Mouse (Mus musculus) kidney, adult 2 months (tissue): ENCODE results near the gene Fgf18. TPM values are rescaled to one million over a fixed set of nuclear protein-coding genes. Genes with fewer than 3 reads are reported as not detected.

ENCODE experiments used
- DNase-seq: peaks from one replicate; pipeline ENCODE4 v3.0.0; 2021
- H3K27ac ChIP-seq: fragments of 200-500 bp; 2 replicates; pipeline ENCODE4 v1.5.1; 2012; ENCODE audit warnings: low read depth, low read length, control low read depth, inconsistent platforms; ENCODE audit not compliant: insufficient read depth
- H3K27me3 ChIP-seq: fragments of 200-500 bp; replicated peaks from 2 replicates; pipeline ENCODE4 v1.6.1; 2012; ENCODE audit warnings: mild to moderate bottlenecking, moderate library complexity, low read length, inconsistent platforms; ENCODE audit not compliant: control insufficient read depth, insufficient read depth
- H3K36me3 ChIP-seq: fragments of 200-500 bp; 2 replicates; pipeline ENCODE4 v1.6.1; 2012; ENCODE audit warnings: mild to moderate bottlenecking, moderate library complexity, low read length, inconsistent platforms; ENCODE audit not compliant: control insufficient read depth, insufficient read depth
- H3K4me1 ChIP-seq: fragments of 200-500 bp; 2 replicates; pipeline ENCODE4 v1.6.1; 2011; ENCODE audit warnings: low read length; ENCODE audit not compliant: control insufficient read depth, insufficient read depth
- H3K4me3 ChIP-seq: fragments of 200-500 bp; 2 replicates; pipeline ENCODE4 v1.5.1; 2011; ENCODE audit warnings: mild to moderate bottlenecking, low read depth, low read length, control low read depth; ENCODE audit not compliant: insufficient read depth
- CTCF ChIP-seq: fragments of 200-500 bp; conservative IDR thresholded peaks from 2 replicates; pipeline ENCODE4 v1.5.1; 2011; ENCODE audit warnings: low read depth, mild to moderate bottlenecking, control low read depth, low read length, moderate library complexity, mixed read lengths; ENCODE audit not compliant: insufficient read depth, insufficient read length
- POLR2A ChIP-seq: fragments of 200-500 bp; IDR thresholded peaks from one replicate; pipeline ENCODE4 v1.6.1; 2011; ENCODE audit warnings: low read depth, low read length, control low read depth
- whole genome bisulfite sequencing: fragments of 180-500 bp; shearing (Covaris S2); methylation state at CpG from one replicate; pipeline ENCODE4 v1.1.7; 2018; 5-methylcytosine and 5-hydroxymethylcytosine counted together
- polyA plus RNA-seq: library from polyadenylated mRNA; depleted of rRNA; stranded (reverse); fragments of >200 nt; gene quantifications from 2 replicates; pipeline ENCODE4 v1.2.3, GENCODE M21; 2012

Gene Fgf18
- polyA plus RNA-seq, 1 experiment: 0.50 TPM

DNA sequence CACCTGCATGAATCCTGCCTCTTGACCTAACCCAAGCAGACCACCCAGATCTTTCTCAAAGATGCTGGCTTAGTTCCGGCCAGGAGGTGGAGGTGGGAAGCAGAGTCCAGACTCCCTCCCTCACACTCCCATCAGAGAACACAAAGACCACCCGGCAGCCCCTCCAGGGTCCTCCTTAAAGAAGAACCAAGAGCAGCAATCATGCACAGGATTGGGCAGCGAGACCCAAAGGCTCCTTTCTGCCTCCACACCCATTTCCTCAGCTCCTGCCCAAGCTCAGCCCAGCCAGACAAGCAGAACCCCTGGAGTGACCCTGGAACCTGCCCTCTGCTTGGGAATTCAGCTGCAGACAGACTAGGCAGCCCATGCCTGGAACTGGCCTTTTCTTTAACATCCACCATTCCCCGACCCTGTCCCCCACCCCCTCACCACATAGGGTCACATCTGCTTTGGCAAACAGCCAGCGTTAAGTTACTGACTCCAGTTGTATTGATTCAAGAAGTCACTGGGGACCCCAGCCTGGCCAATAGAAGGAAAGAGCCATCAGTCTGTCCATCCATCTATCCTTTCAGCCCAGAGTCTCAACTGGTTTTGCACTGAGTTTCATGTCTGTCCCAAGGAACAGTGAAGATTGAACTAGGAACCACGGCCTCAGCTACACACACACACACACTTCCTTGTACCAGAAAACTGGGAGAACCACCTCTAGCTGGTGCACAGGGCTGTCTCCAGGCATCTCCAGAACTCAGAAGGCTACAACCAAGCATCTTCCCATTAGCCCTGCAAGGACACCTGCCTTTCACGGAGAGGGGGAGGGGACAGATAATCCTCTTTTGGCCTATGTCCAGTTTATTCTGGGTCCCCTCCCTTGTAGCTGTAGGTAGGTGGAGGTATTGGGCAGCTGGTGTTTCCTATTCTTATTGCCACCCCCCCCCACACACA lies 1.7 kb downstream of the Fgf18 start:
- H3K4me3 ChIP-seq: no peak overlapping the region
- peaks cover 2% of the 10 kb centered on the region; the same call in 1 of the 2 replicates for H3K4me1 ChIP-seq
- no peak overlapping the region for H3K27ac ChIP-seq
- no peaks in the 10 kb centered on the region for H3K27me3 ChIP-seq
- no peaks in the 10 kb centered on the region for H3K36me3 ChIP-seq
- WGBS: 42% methylated on average over 7 of the region's 7 CpGs
- no peak for DNase-seq
- no peak for TF ChIP-seq POLR2A
- TF ChIP-seq CTCF: no peak

DNA sequence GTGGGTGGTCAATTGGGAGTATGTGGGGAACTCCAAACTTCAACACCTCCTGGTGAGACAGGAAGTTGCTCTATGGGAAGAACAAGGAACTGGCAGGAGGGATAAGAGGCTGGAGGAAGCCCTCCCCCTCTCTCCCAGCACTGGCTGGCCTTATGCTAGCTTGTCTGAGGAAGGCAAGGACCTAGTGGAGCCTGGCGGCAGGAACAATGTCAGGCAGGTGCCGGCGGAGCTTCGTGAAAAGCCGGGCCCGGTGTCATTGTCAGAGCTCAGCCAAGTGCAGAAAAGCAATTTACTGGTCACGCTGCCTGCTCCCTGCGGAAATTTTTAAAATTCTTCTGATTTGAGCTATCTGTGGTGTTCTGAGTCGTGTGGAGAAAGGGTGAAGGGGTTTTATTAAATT lies 3.3 kb downstream of the Fgf18 start:
- WGBS: 40% methylated on average over 9 of the region's 9 CpGs
- Histone ChIP-seq H3K27ac (no peak overlapping the region), H3K4me1 (peaks cover 2% of the 10 kb centered on the region; the same call in 1 of the 2 replicates), H3K27me3 (no peaks in the 10 kb centered on the region), H3K4me3 (no peak overlapping the region), H3K36me3 (no peaks in the 10 kb centered on the region)
- TF ChIP-seq CTCF: no peak
- TF ChIP-seq POLR2A: no peak
- no peak for DNase-seq

DNA sequence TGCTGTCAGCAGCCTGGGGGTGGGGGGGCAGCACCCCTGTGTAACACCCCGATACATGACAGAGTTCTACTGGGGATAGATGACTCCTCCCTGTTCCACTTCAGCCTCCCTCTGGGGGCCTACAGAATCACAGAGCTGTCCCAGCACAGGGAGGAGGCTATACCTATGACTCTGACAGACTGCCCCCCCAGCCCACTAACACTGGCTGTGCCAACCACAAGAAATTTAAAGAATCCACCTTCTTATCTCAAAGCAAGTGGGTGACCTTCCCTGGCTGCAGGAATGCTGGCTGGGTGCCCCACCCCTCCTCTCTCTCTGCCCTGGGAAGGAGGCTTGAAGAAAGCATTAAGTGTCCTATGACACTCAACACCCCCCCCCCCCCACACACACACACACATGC lies 4.4 kb downstream of the Fgf18 start:
- no peaks in the 10 kb centered on the region for H3K36me3 ChIP-seq
- DNase-seq: no peak
- 100% methylated on average over 1 of the region's 1 CpGs for WGBS
- TF ChIP-seq POLR2A (no peak), CTCF (no peak)
- H3K4me1 ChIP-seq: peaks cover 2% of the 10 kb centered on the region; the same call in 1 of the 2 replicates
- no peak overlapping the region for H3K4me3 ChIP-seq
- H3K27ac ChIP-seq: no peak overlapping the region
- no peaks in the 10 kb centered on the region for H3K27me3 ChIP-seq

DNA sequence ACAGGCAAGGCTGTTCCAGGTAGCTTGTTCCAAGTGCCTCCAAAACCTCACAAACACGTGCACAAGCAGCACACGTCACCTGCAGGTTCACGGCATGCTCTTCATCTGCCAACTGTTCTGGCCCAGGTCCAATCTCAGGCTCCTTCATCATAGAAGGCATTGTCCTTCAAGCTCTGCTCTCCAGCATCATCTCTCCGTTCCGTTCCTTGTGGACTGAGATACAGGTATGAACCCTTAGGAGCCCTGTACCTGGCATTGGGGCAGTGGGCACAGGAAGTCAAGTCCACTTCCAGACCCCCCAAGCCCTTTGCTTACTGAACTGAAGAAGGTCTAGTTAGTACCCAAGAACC lies 7.1 kb downstream of the Fgf18 start:
- Histone ChIP-seq H3K4me3 (no peak overlapping the region), H3K27ac (no peak overlapping the region), H3K27me3 (no peaks in the 10 kb centered on the region), H3K4me1 (no peaks in the 10 kb centered on the region), H3K36me3 (no peaks in the 10 kb centered on the region)
- TF ChIP-seq CTCF (no peak), POLR2A (no peak)
- DNase-seq: no peak
- WGBS: 84% methylated on average over 5 of the region's 5 CpGs

DNA sequence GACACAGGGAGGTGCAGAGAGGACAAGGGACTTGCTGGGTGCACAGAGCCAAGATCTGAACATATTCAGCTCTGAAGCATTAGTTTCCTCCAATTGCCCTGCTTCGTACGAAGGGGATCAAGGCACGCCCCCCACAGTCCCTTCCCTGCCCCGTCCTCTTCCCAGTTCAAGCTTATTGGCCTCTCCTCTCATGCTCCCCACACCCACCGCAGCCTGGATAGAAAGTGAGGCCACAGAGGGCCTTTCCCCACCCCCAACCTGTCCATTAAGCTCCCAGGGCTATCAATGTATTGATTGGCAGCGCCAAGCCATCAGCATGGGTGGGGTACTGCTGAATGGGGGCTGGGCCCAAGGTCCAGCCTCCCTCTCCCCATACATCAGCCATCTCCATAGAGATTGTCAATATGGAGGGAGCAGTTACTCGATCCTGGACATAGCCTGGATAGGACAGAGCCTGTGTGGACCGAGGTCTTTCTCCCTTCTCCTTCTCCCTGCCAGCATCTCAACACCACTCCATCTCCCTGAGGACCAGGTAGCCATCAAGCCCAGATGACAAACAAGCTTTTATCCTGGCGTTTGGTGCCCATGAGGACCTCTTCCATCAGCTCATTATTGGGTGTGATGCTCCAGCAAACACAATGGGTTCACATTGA lies 7.6 kb downstream of the Fgf18 start:
- H3K36me3 ChIP-seq: no peaks in the 10 kb centered on the region
- H3K4me1 ChIP-seq: no peaks in the 10 kb centered on the region
- no peak overlapping the region for H3K27ac ChIP-seq
- H3K27me3 ChIP-seq: no peaks in the 10 kb centered on the region
- 88% methylated on average over 9 of the region's 9 CpGs for WGBS
- TF ChIP-seq POLR2A (no peak), CTCF (no peak)
- no peak for DNase-seq
- no peak overlapping the region for H3K4me3 ChIP-seq

DNA sequence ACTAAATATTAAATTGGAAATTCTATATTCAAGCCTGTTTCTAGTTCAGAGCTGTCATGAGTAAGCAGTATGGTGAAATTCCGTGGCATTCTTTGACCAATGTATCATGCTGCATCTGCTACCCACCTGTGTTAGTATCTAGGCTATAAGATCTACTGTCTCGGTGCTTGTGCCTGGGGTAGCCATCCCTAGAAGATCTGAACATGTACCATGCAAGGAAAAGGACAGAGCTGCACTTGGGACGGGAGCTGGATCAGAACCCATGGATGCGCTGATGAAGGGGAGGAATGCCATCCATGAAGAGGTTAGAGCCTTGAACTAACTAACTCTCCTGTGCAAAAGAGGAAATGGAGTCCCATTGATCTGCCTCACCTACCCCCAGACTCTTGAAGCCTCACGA lies 8.5 kb downstream of the Fgf18 start:
- 95% methylated on average over 5 of the region's 5 CpGs for WGBS
- H3K36me3 ChIP-seq: no peaks in the 10 kb centered on the region
- no peak for DNase-seq
- no peak overlapping the region for H3K27ac ChIP-seq
- no peaks in the 10 kb centered on the region for H3K4me1 ChIP-seq
- no peak overlapping the region for H3K4me3 ChIP-seq
- TF ChIP-seq CTCF (no peak), POLR2A (no peak)
- H3K27me3 ChIP-seq: no peaks in the 10 kb centered on the region

DNA sequence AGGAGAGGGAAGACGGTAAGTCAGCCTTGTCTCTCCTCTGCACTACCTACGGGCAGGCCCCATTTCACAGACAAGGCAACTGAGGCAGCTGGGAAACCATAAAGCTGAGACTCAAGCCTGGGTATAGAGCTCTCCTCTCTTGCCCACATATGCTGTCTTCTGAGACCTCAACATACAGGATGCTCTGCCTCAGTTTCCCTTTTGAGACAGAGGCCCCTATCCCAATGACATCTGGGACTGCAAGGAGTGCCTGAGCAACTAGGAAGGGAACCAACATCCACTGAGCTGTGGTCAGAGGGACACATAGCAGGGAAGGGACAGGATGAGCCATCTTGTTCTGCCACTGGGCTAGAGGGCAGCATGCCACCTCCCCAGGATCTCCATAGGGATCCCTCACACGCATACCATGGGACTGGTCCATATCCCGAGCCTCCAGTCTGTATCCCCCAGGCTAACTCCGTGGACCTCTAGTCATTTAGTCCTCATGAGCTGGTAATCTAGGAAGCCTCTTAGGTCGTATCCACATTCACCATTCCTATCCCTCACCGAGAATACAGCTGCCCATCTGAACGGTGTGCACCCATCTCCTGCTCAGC lies 12.7 kb downstream of the Fgf18 start:
- H3K4me3 ChIP-seq: no peak overlapping the region
- DNase-seq: no peak
- H3K4me1 ChIP-seq: no peaks in the 10 kb centered on the region
- no peaks in the 10 kb centered on the region for H3K27me3 ChIP-seq
- no peaks in the 10 kb centered on the region for H3K36me3 ChIP-seq
- H3K27ac ChIP-seq: no peak overlapping the region
- TF ChIP-seq POLR2A: no peak
- TF ChIP-seq CTCF: no peak
- 92% methylated on average over 8 of the region's 8 CpGs for WGBS
